Mouse (Mus musculus): ENCODE results near the gene Klk1b1. TPM values are rescaled to one million over a fixed set of nuclear protein-coding genes. Genes with fewer than 3 reads are reported as not detected.
"Not testable (repeated sequence)": the region's sequence is repeated elsewhere in the genome, so short reads cannot be mapped to it uniquely, and the experiment has no call there.

Klk1b1 gene
- polyA plus RNA-seq, 1 experiment: 0.52 TPM

- H3K36me3 ChIP-seq (ENCODE audit: control insufficient read depth, insufficient read depth, low read length): no peaks in the 10 kb centered on the region
- no peaks in the 10 kb centered on the region for H3K4me1 ChIP-seq (ENCODE audit: control insufficient read depth, insufficient read depth, low read length)
- TF ChIP-seq POLR2A (IDR thresholded peaks at IDR 0.05; ENCODE audit: low read depth, low read length): no peak
- no peak for TF ChIP-seq CTCF (conservative IDR thresholded peaks at IDR 0.05; ENCODE audit: insufficient read depth, insufficient read length, low read depth, low read length)
- H3K27me3 ChIP-seq (replicated peaks; ENCODE audit: control insufficient read depth, insufficient read depth, low read length): no peaks in the 10 kb centered on the region
- H3K4me3 ChIP-seq (ENCODE audit: insufficient read depth, low read depth, low read length): no peak overlapping the region
- WGBS: 63% methylated on average over 3 of the region's 3 CpGs
- no peak for DNase-seq
- no peak overlapping the region for H3K27ac ChIP-seq (ENCODE audit: insufficient read depth, low read depth, low read length)
These were observed 21.8 kb upstream of the Klk1b1 start for GRCm38 (mm10) chr7:43944727-43945264.

- H3K4me3 ChIP-seq (ENCODE audit: insufficient read depth, low read depth, low read length): no peak within 1 kb of the TSS
- no peaks in the 10 kb centered on the region for H3K27me3 ChIP-seq (replicated peaks; ENCODE audit: control insufficient read depth, insufficient read depth, low read length)
- DNase-seq: no peak
- no peaks in the 10 kb centered on the region for H3K36me3 ChIP-seq (ENCODE audit: control insufficient read depth, insufficient read depth, low read length)
- H3K4me1 ChIP-seq (ENCODE audit: control insufficient read depth, insufficient read depth, low read length): no peaks in the 10 kb centered on the region
- TF ChIP-seq POLR2A (IDR thresholded peaks at IDR 0.05; ENCODE audit: low read depth, low read length) (no peak), CTCF (conservative IDR thresholded peaks at IDR 0.05; ENCODE audit: insufficient read depth, insufficient read length, low read depth, low read length) (no peak)
- no peak within 1 kb of the TSS for H3K27ac ChIP-seq (ENCODE audit: insufficient read depth, low read depth, low read length)
- 68% methylated on average over 2 of the region's 2 CpGs for WGBS
These were observed 16.2 kb upstream of the Klk1b1 start, which contains the start of gene Klk1b8 for GRCm38 (mm10) chr7:43950364-43950763. Gene Klk1b8, plus strand, starts transcription at chr7:43950664.

GRCm38 (mm10) chr7:43952703-43953102 is 13.8 kb upstream of the Klk1b1 start:
- TF ChIP-seq POLR2A (IDR thresholded peaks at IDR 0.05; ENCODE audit: low read depth, low read length) (no peak), CTCF (conservative IDR thresholded peaks at IDR 0.05; ENCODE audit: insufficient read depth, insufficient read length, low read depth, low read length) (no peak)
- no peaks in the 10 kb centered on the region for H3K36me3 ChIP-seq (ENCODE audit: control insufficient read depth, insufficient read depth, low read length)
- 30% methylated on average over 4 of the region's 4 CpGs for WGBS
- peak overlapping the region; percentile 95 for H3K27ac ChIP-seq (ENCODE audit: insufficient read depth, low read depth, low read length)
- H3K4me1 ChIP-seq (ENCODE audit: control insufficient read depth, insufficient read depth, low read length): no peaks in the 10 kb centered on the region
- H3K4me3 ChIP-seq (ENCODE audit: insufficient read depth, low read depth, low read length): no peak overlapping the region
- H3K27me3 ChIP-seq (replicated peaks; ENCODE audit: control insufficient read depth, insufficient read depth, low read length): no peaks in the 10 kb centered on the region
- peak; percentile 52 for DNase-seq

DNA sequence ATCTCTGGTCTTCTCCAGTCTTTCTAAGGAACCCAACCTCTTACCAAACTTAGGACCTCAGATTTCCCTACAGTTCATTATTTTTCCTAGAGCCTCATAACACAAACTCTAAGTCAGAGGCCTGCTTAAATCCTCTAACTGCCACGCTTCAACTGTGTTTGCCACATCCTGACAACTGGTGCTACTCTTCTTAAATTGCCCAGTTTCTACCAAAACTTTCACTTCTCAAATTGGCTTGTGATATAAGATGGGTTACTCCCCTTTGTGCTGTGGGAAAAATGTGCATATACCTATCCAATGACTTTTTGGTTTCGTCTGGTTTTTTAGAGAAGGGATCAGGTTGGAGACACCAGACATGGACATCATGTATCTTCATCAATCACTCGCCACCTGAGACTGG is 507 bp downstream of the Klk1b1 start:
- no peak overlapping the region for H3K4me3 ChIP-seq (ENCODE audit: insufficient read depth, low read depth, low read length)
- no peak overlapping the region for H3K27ac ChIP-seq (ENCODE audit: insufficient read depth, low read depth, low read length)
- no peak for DNase-seq
- H3K27me3 ChIP-seq (replicated peaks; ENCODE audit: control insufficient read depth, insufficient read depth, low read length): no peaks in the 10 kb centered on the region
- 83% methylated on average over 3 of the region's 3 CpGs for WGBS
- 0 out of 2 replicates have a peak, but pooled peaks cover 4% of the 10 kb centered on the region for H3K4me1 ChIP-seq (ENCODE audit: control insufficient read depth, insufficient read depth, low read length)
- TF ChIP-seq CTCF (conservative IDR thresholded peaks at IDR 0.05; ENCODE audit: insufficient read depth, insufficient read length, low read depth, low read length) (no peak), POLR2A (IDR thresholded peaks at IDR 0.05; ENCODE audit: low read depth, low read length) (no peak)
- H3K36me3 ChIP-seq (ENCODE audit: control insufficient read depth, insufficient read depth, low read length): no peaks in the 10 kb centered on the region

DNA sequence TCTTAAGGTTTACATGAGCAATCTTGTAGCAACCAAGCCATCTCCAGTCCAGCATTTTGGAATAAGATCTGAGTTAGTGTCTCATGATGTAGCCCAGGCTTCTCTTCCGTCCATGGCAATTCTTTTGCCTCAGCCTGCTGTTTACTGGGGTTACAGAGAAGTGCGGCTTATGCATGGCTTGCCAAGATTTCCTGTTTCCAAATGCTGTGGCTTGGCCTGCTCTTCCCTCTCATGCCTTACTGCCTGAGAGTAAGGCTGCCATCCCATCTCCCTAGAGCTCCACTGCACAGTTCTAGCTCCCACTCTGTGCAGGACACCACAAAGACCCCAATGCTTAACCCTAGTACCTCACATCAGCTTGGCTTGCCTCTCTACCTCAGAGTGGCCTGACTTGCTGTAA is 1.1 kb downstream of the Klk1b1 start:
- TF ChIP-seq POLR2A (IDR thresholded peaks at IDR 0.05; ENCODE audit: low read depth, low read length) (no peak), CTCF (conservative IDR thresholded peaks at IDR 0.05; ENCODE audit: insufficient read depth, insufficient read length, low read depth, low read length) (no peak)
- DNase-seq: no peak
- Histone ChIP-seq H3K36me3 (ENCODE audit: control insufficient read depth, insufficient read depth, low read length) (no peaks in the 10 kb centered on the region), H3K4me3 (ENCODE audit: insufficient read depth, low read depth, low read length) (no peak overlapping the region), H3K4me1 (ENCODE audit: control insufficient read depth, insufficient read depth, low read length) (0 out of 2 replicates have a peak, but pooled peaks cover 4% of the 10 kb centered on the region), H3K27ac (ENCODE audit: insufficient read depth, low read depth, low read length) (no peak overlapping the region), H3K27me3 (replicated peaks; ENCODE audit: control insufficient read depth, insufficient read depth, low read length) (no peaks in the 10 kb centered on the region)
- WGBS: 81% methylated on average over 2 of the region's 2 CpGs

DNA sequence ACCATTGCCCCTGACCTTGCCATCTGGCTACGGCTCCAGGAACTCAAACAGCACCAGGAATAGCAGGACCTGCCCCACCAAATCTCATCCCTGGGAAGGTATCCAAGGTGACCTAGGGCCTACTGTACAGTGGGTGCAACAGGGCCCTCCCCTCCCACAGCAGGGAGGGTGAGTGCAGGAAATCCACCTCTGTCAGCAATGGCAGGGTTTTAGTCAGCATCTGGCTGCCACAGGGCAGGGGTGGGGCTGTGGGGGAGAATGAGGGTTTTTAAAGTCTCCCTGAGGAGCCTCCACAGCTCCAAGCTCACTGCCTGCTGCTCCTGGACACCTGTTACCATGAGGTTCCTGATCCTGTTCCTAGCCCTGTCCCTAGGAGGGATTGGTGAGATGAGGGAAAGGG is 9.2 kb downstream of the Klk1b1 start, which contains the start of gene Klk1b9:
Gene Klk1b9 (plus strand): TSS at position 301 of the 400 bp plus-strand sequence.
- H3K27me3 ChIP-seq (replicated peaks; ENCODE audit: control insufficient read depth, insufficient read depth, low read length); H3K36me3 ChIP-seq (ENCODE audit: control insufficient read depth, insufficient read depth, low read length); H3K4me1 ChIP-seq (ENCODE audit: control insufficient read depth, insufficient read depth, low read length); H3K27ac ChIP-seq (ENCODE audit: insufficient read depth, low read depth, low read length); H3K4me3 ChIP-seq (ENCODE audit: insufficient read depth, low read depth, low read length); DNase-seq: not testable (repeated sequence)
- WGBS: 76% methylated on average over 1 of the region's 1 CpGs

- Histone ChIP-seq H3K27ac (ENCODE audit: insufficient read depth, low read depth, low read length) (no peak overlapping the region), H3K4me3 (ENCODE audit: insufficient read depth, low read depth, low read length) (no peak overlapping the region), H3K27me3 (replicated peaks; ENCODE audit: control insufficient read depth, insufficient read depth, low read length) (no peaks in the 10 kb centered on the region), H3K4me1 (ENCODE audit: control insufficient read depth, insufficient read depth, low read length) (no peaks in the 10 kb centered on the region), H3K36me3 (ENCODE audit: control insufficient read depth, insufficient read depth, low read length) (no peaks in the 10 kb centered on the region)
- TF ChIP-seq CTCF (conservative IDR thresholded peaks at IDR 0.05; ENCODE audit: insufficient read depth, insufficient read length, low read depth, low read length): no peak
- no peak for TF ChIP-seq POLR2A (IDR thresholded peaks at IDR 0.05; ENCODE audit: low read depth, low read length)
- DNase-seq: no peak
These were observed 19.1 kb downstream of the Klk1b1 start for GRCm38 (mm10) chr7:43985657-43986056.

DNA sequence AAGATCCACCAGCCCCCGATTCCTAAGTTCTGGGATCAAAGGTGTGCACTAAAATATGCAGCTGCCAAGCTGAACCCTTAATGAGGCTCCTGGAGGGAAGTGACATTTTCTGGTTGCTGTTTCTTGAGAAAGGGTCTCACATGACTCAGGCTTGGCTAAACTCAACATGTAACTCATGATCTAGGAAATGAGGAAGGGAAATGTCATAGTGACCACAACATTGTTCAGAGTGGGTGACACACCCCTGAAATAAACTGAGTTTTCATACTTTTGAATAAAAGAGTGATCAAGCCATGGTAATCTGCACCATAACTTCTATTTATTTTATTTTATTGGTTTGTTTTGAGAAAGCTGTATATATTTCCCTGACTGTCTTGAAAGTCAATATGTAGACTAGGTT is 28.3 kb downstream of the Klk1b1 start:
- 26% methylated on average over 1 of the region's 1 CpGs for WGBS
- DNase-seq; H3K36me3 ChIP-seq (ENCODE audit: control insufficient read depth, insufficient read depth, low read length); H3K27me3 ChIP-seq (replicated peaks; ENCODE audit: control insufficient read depth, insufficient read depth, low read length); H3K4me3 ChIP-seq (ENCODE audit: insufficient read depth, low read depth, low read length); H3K4me1 ChIP-seq (ENCODE audit: control insufficient read depth, insufficient read depth, low read length); H3K27ac ChIP-seq (ENCODE audit: insufficient read depth, low read depth, low read length): not testable (repeated sequence)

DNA sequence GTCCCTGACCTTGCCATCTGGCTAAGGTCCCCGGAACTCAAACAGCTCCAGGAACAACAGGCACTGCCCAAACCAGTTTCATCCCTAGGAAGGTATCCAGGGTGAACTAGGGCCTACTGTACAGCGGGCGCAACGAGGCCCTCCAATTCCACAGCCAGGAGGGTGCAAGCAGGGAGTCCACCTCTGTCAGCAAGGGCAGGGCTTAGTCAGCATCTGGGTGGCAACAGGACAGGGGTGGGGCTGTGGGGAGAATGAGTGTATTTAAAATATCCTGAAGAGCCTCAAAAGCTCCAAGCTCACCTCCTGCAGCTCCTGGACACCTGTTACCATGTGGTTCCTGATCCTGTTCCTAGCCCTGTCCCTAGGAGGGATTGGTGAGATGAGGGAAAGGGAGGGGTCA is 29.0 kb downstream of the Klk1b1 start, which contains the start of gene Klk1b11:
Gene Klk1b11 (plus strand): TSS at position 301 of the 400 bp plus-strand sequence.
- DNase-seq; H3K27me3 ChIP-seq (replicated peaks; ENCODE audit: control insufficient read depth, insufficient read depth, low read length); H3K27ac ChIP-seq (ENCODE audit: insufficient read depth, low read depth, low read length); H3K36me3 ChIP-seq (ENCODE audit: control insufficient read depth, insufficient read depth, low read length); H3K4me1 ChIP-seq (ENCODE audit: control insufficient read depth, insufficient read depth, low read length); H3K4me3 ChIP-seq (ENCODE audit: insufficient read depth, low read depth, low read length): not testable (repeated sequence)
- 77% methylated on average over 4 of the region's 4 CpGs for WGBS

Data from kidney, adult 2 months (tissue).